Mouse (Mus musculus): ENCODE results near the gene Fam71d. TPM values are rescaled to one million over a fixed set of nuclear protein-coding genes. Genes with fewer than 3 reads are reported as not detected.

The Fam71d gene
- polyA plus RNA-seq, 1 experiment from 2014 or later, result 0.10 TPM

DNA sequence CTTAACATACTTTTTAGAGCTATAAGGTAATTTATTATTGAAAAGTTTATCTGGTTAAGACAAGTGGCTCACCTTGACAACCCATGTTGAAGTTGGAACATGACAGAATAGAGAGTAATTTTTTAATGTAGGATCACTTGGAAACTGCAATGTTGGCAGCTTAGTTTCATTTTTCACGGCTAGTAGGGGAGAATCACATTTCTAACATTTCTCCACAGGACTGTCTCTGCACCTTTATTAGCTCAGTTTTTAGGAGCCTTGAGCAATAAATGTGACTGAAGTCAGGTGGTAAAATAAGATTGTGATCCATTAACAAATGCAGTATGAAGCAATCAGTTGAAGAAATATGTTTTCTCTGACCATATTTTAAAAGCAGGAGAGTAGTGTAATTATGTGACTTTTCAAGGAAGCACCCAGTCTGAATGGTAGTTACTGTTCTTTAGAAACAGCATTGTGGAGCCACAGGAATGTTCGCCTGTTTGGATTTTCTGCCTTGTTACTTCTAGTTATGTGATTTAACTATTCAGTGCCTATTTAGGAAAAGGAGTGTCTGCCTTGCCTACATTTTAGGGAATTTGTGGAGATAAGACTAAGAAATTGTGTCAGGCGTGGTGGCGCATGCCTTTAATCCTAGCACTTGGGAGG lies 87.2 kb downstream of the Fam71d start:
- H3K4me2 ChIP-seq (replicated peaks), result no peak overlapping the region
- no peak overlapping the region for H3K9ac ChIP-seq (replicated peaks)
- no peak overlapping the region for H3K4me3 ChIP-seq
- H3K4me1 ChIP-seq, result 0 out of 2 replicates have a peak, but pooled peaks cover 5% of the 10 kb centered on the region
- no peaks in the 10 kb centered on the region for H3K36me3 ChIP-seq
- no peak overlapping the region for H3K27ac ChIP-seq (replicated peaks)
- no peak for ATAC-seq (replicated peaks)
- H3K27me3 ChIP-seq, result no peaks in the 10 kb centered on the region
- no peaks in the 10 kb centered on the region for H3K9me3 ChIP-seq
- WGBS, result 43% methylated on average over 4 of the region's 4 CpGs

Other genes starting within 250 kb of the Fam71d start
- 16.9 and 17.4 TPM in 2 replicates for gene Mpp5, start 57.4 kb downstream of the Fam71d start, polyA plus RNA-seq (2015; fragmentation: Nextera tagmentation; extraction: Ambion mirVana)
- gene Atp6v1d, start 170.1 kb downstream of the Fam71d start, polyA plus RNA-seq (2015; fragmentation: Nextera tagmentation; extraction: Ambion mirVana), result 116 and 120 TPM in 2 replicates
- 162 and 163 TPM in 2 replicates for gene Eif2s1, start 170.3 kb downstream of the Fam71d start, polyA plus RNA-seq (2015; fragmentation: Nextera tagmentation; extraction: Ambion mirVana)
- gene Plek2, start 215.4 kb downstream of the Fam71d start, polyA plus RNA-seq (2015; fragmentation: Nextera tagmentation; extraction: Ambion mirVana), result 0.50 and 0.66 TPM in 2 replicates

Measured in forebrain, embryonic 15.5 days (tissue).